Mouse (Mus musculus) forebrain, embryonic 11.5 days (tissue): ENCODE measurements at regions not wholly inside any gene's neighbourhood (a gene's known extent, or its start where the extent isn't known, plus 50 kb on each side); places are given as distances from the start of the nearest gene placed in this dataset.
A peak's percentile ranks its signal among the peaks of the same experiment; 100 is the strongest.

ENCODE experiments used
- ATAC-seq: fragments of 200-750 bp; cut with Nextera tagmentation; replicated peaks from 2 replicates; pipeline ENCODE4 v1.8.0; 2017; ENCODE audit warnings: moderate TSS enrichment; ENCODE audit not compliant: low FRiP score
- DNase-seq: peaks from one replicate; pipeline ENCODE4 v3.0.0-alpha.2; 2017; ENCODE audit warnings: low spot score
- H3K27ac ChIP-seq: fragments of 300-500 bp; sonication (generic); 2 replicates; pipeline ENCODE4 v1.5.1; 2014; ENCODE audit warnings: low read depth, low read length
- H3K27me3 ChIP-seq: fragments of 300-500 bp; sonication (generic); 2 replicates; pipeline ENCODE4 v1.6.1; 2014; ENCODE audit warnings: mild to moderate bottlenecking, low read length, mixed read lengths; ENCODE audit not compliant: control insufficient read depth, insufficient read depth
- H3K36me3 ChIP-seq: fragments of 300-500 bp; sonication (generic); 2 replicates; pipeline ENCODE4 v1.6.1; 2014; ENCODE audit warnings: mild to moderate bottlenecking, low read length, moderate library complexity, mixed read lengths; ENCODE audit not compliant: control insufficient read depth, insufficient read depth
- H3K4me1 ChIP-seq: fragments of 300-500 bp; sonication (generic); replicated peaks from 2 replicates; pipeline ENCODE4 v1.6.1; 2014; ENCODE audit warnings: low read length, mixed read lengths; ENCODE audit not compliant: control insufficient read depth, insufficient read depth
- H3K4me2 ChIP-seq: fragments of 300-500 bp; sonication (generic); 2 replicates; pipeline ENCODE4 v1.6.1; 2014; ENCODE audit warnings: low read depth, mild to moderate bottlenecking, low read length, moderate library complexity, mixed read lengths; ENCODE audit not compliant: severe bottlenecking
- H3K4me3 ChIP-seq: fragments of 300-500 bp; sonication (generic); 2 replicates; pipeline ENCODE4 v1.5.1; 2014; ENCODE audit warnings: low read depth, low read length
- H3K9ac ChIP-seq: fragments of 300-500 bp; sonication (generic); 2 replicates; pipeline ENCODE4 v1.6.1; 2014; ENCODE audit warnings: low read length
- H3K9me3 ChIP-seq: fragments of 300-500 bp; sonication (generic); 2 replicates; pipeline ENCODE4 v1.6.1; 2016; ENCODE audit warnings: low read length, mixed read lengths; ENCODE audit not compliant: control insufficient read depth
- WGBS: fragments of 180-500 bp; shearing (Covaris S2); extraction: QIAGEN DNeasy Blood & Tissue Kit; methylation state at CpG from one replicate; pipeline ENCODE4 v1.1.7; 2014; 5-methylcytosine and 5-hydroxymethylcytosine counted together

DNA sequence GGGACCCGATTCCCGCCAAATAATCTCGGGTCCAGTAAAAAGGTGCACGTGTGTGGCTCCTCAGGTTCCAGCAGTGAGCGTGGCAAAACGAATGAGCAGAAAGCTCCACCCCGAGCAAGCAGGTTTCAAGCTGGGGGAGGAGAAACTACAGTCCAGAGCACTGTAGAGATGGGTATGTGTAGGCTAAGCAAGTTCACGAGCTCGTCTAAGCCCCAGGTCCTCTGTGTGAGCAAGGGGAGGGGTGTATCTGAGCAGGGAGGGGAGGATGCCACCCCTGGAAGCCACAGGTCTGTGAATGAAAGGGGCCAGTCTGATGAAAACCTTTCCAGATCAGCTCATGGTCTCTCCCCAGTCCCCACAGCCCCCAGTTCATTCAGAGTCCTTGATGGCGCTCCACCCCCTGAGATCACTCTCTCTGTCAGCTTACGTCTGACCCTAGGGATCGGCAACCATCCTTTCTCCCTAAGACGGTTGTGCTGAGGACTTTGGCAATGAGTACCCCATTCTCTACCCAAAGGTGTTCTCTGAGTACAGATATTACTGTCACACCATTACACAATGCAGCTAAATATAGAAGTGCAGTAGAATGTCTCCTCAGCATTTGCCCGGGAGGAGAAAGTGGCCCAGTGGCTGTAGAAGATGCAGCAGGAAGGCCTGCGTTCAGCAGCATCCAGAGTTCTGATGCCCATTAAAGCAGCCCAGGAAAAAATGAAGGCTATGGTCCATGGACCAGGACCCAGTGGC lies 89.2 kb upstream of the Ubl3 start:
- H3K27ac ChIP-seq: no peak overlapping the region

DNA sequence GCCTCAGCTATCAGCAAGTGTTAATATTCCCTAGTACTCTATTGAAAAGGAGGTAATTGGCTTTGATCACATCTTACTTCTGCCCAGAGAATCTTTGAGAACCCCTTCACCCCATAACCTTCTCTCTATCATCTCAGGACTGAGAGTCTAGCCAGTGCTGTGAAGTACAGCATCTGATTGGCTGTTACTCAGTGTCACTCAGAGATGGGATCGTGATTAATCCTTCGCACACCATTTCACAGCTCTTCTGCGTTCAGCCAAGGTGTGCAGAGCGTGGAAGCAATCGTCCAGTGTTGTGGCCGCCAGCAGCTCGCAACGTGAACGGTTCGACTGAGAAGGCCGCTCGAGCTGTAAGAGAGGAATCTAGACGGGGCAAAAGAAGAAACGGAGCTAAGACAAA lies 87.9 kb upstream of the Ubl3 start:
- ATAC-seq (0 out of 2 replicates have a peak, but pooled peaks have one; percentile 39), DNase-seq (no peak)
- 35% methylated on average over 13 of the region's 14 CpGs for WGBS
- no peak overlapping the region for H3K4me3 ChIP-seq
- 0 out of 2 replicates have a peak, but pooled peaks cover 1% of the 10 kb centered on the region for H3K4me1 ChIP-seq
- no peak overlapping the region for H3K9ac ChIP-seq
- no peaks in the 10 kb centered on the region for H3K36me3 ChIP-seq
- no peak overlapping the region for H3K27ac ChIP-seq
- no peaks in the 10 kb centered on the region for H3K9me3 ChIP-seq
- H3K4me2 ChIP-seq: no peak overlapping the region
- no peaks in the 10 kb centered on the region for H3K27me3 ChIP-seq

More for the DNA sequence above, 89.2 kb upstream of the Ubl3 start:
- H3K27me3 ChIP-seq: no peaks in the 10 kb centered on the region
- ATAC-seq (peak; percentile 51; the same call in 1 of the 2 replicates), DNase-seq (no peak)
- no peak overlapping the region for H3K4me3 ChIP-seq
- WGBS: 35% methylated on average over 15 of the region's 15 CpGs
- no peaks in the 10 kb centered on the region for H3K9me3 ChIP-seq
- H3K36me3 ChIP-seq: no peaks in the 10 kb centered on the region
- no peak overlapping the region for H3K9ac ChIP-seq
- no peak overlapping the region for H3K4me2 ChIP-seq
- 0 out of 2 replicates have a peak, but pooled peaks cover 1% of the 10 kb centered on the region for H3K4me1 ChIP-seq

DNA sequence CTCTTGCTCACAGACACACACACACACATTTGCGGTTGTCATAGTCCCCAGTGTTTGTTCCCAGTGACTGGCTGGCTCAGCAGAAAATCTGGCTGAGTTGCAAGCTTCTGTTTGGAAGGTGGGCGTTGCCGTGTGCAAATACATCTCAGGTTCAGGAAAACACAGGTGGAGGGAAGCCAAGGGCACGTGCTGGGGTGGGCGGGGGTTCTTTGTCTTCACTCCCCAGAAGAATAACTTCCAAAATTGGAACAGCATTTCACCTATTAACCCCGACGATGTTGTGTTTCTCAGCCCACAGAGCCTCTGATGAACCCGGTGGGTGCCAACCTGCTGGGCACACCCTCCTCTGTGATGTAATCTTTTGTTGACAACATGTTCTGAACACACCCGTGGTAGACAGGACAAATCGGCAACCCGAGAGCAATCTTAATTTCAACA lies 82.3 kb upstream of the Ubl3 start:
- H3K4me1 ChIP-seq: peaks cover 3% of the 10 kb centered on the region; the same call in 1 of the 2 replicates
- H3K9ac ChIP-seq: no peak overlapping the region
- no peaks in the 10 kb centered on the region for H3K9me3 ChIP-seq
- DNase-seq (no peak), ATAC-seq (no peak)
- no peak overlapping the region for H3K27ac ChIP-seq
- WGBS: 70% methylated on average over 11 of the region's 11 CpGs
- no peak overlapping the region for H3K4me2 ChIP-seq
- H3K27me3 ChIP-seq: no peaks in the 10 kb centered on the region
- no peak overlapping the region for H3K4me3 ChIP-seq
- H3K36me3 ChIP-seq: no peaks in the 10 kb centered on the region

DNA sequence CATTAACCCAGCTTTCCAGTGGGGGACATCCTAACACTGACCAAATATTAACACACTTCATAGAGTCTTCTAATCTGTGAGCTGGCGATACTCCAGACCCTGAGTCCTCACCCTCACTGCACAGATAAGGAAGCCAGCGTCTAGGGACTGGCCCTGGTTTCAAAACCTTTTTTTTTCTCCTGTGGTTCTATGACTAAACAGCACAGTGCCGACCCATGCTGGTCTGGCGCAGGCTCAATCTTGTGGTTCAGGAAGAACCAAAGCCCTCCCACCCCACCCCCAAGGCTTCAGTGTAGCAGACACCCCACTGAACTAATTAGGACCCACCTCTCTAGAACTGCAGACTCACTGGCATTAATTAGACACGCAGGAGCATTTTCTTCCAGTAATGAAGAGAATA lies 81.4 kb upstream of the Ubl3 start:
- Histone ChIP-seq H3K4me3 (no peak overlapping the region), H3K4me1 (peaks cover 3% of the 10 kb centered on the region; the same call in 1 of the 2 replicates), H3K4me2 (no peak overlapping the region), H3K27ac (no peak overlapping the region; the same call in 1 of the 2 replicates), H3K36me3 (no peaks in the 10 kb centered on the region), H3K9ac (no peak overlapping the region), H3K27me3 (no peaks in the 10 kb centered on the region), H3K9me3 (no peaks in the 10 kb centered on the region)
- 47% methylated on average over 5 of the region's 5 CpGs for WGBS
- ATAC-seq (peak; percentile 81), DNase-seq (no peak)

DNA sequence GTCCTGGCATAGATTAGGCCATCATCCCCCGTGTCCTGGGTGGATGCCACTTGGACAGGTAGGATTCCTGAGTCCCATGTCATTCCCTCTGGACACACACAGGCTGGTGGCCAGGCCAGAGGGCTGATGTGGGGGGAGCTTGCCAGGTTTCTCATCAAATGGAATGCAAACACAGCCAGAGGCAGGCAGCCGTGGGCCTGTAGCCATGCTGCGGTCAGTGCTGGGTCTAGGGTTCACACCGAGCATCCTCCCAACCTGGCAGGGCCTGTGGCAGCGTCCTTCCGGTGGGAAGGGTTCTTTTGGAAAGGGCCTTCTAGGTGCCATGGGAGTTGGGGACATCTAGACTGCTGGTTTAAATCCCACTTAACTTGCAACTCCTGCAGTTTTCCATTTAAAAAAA lies 80.7 kb upstream of the Ubl3 start:
- Histone ChIP-seq H3K9me3 (no peaks in the 10 kb centered on the region), H3K27me3 (no peaks in the 10 kb centered on the region), H3K36me3 (no peaks in the 10 kb centered on the region), H3K4me2 (no peak overlapping the region), H3K27ac (no peak overlapping the region), H3K4me1 (peaks cover 3% of the 10 kb centered on the region; the same call in 1 of the 2 replicates), H3K9ac (no peak overlapping the region), H3K4me3 (no peak overlapping the region)
- no peak for DNase-seq
- no peak for ATAC-seq
- 93% methylated on average over 6 of the region's 6 CpGs for WGBS

DNA sequence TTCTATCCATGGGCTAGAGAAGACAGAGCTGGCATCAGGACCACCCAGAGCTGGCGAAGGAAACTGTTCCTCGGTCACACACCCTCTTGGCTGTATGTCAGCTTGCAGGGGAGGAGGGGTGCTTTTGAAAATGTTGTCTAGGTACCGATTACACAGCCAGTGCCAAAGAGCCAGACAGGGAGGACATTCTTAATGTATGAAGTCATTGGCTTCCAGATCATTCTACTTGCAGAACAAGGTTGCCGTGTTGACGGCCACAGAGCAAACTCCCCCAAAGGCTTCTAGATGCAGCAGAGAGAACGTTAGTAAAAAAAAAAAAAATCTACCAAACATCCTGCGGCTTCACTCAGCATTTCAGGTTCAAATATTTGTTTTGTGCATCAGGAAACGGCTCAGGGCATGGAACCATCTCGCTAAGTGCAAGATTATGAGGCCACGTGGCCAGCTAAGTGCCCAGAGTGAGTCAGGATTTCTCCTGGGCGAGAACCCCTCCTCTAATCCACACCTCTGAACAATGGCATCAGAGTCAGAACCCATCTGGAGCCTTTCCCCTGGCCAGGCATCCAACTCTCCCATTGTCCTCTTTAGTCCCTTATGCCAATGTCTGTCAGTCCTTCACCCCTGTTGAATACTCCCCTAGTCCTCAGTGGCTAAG lies 80.1 kb upstream of the Ubl3 start:
- DNase-seq: no peak
- Histone ChIP-seq H3K4me1 (peaks cover 3% of the 10 kb centered on the region; the same call in 1 of the 2 replicates), H3K4me2 (no peak overlapping the region), H3K9me3 (no peaks in the 10 kb centered on the region), H3K36me3 (no peaks in the 10 kb centered on the region), H3K27me3 (no peaks in the 10 kb centered on the region), H3K27ac (no peak overlapping the region), H3K4me3 (no peak overlapping the region), H3K9ac (no peak overlapping the region)
- no peak for ATAC-seq
- WGBS: 80% methylated on average over 11 of the region's 11 CpGs

DNA sequence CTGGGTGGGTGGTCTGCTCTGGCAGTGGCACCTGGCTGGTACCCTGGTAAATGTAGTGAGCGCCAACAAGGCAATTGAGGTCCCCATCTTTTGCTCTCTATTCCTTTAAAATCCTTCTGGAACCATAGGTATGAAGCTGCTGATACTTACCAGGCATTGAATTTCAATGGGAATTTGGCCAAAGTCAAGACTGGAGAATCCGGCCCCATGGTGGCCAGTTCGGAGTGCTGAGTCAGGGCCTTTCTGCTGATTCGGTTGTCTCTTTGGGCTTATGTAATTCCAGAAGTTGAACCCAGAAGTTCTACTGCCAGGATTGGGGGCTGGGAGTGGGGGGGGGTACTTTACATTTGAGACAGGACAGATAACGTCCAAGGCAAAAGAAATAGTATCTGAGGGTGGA lies 79.0 kb upstream of the Ubl3 start:
- H3K4me2 ChIP-seq: no peak overlapping the region
- no peaks in the 10 kb centered on the region for H3K27me3 ChIP-seq
- DNase-seq (no peak), ATAC-seq (no peak)
- 91% methylated on average over 5 of the region's 5 CpGs for WGBS
- H3K4me3 ChIP-seq: no peak overlapping the region
- no peak overlapping the region for H3K9ac ChIP-seq
- peaks cover 3% of the 10 kb centered on the region; the same call in 1 of the 2 replicates for H3K4me1 ChIP-seq
- H3K36me3 ChIP-seq: no peaks in the 10 kb centered on the region
- H3K9me3 ChIP-seq: no peaks in the 10 kb centered on the region
- no peak overlapping the region for H3K27ac ChIP-seq

DNA sequence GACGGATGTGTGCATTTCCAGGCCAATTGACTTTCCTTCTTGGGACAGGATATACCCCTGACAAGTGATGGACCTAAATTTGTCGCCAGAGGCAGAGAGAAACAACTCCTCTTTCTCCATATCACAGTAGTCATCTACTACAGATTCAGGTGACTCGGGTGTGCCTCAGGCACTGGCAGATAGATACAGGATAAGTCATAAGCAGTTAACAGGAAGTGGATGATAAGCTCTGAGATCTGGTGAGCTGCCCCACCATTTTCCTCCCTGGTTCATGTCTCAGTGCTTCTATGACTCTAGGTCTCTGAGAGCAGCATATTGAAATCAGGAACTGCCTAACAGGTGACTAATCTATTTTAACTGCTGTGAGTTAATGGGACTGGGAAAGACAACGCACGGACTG lies 73.4 kb upstream of the Ubl3 start:
- ATAC-seq (no peak), DNase-seq (no peak)
- peaks cover 3% of the 10 kb centered on the region; the same call in 1 of the 2 replicates for H3K4me1 ChIP-seq
- no peak overlapping the region for H3K4me3 ChIP-seq
- H3K27ac ChIP-seq: no peak overlapping the region
- H3K4me2 ChIP-seq: no peak overlapping the region
- H3K36me3 ChIP-seq: no peaks in the 10 kb centered on the region
- 96% methylated on average over 5 of the region's 5 CpGs for WGBS
- no peaks in the 10 kb centered on the region for H3K9me3 ChIP-seq
- no peak overlapping the region for H3K9ac ChIP-seq
- H3K27me3 ChIP-seq: no peaks in the 10 kb centered on the region
